Mouse (Mus musculus) gonadal fat pad, adult 2 months (tissue): ENCODE data around the gene Sgk1. TPM values are rescaled to one million over a fixed set of nuclear protein-coding genes. Genes with fewer than 3 reads are reported as not detected.
"Not testable (repeated sequence)": the region's sequence is repeated elsewhere in the genome, so short reads cannot be mapped to it uniquely, and the experiment has no call there.

Experiments used
- DNase-seq: peaks from one replicate; pipeline ENCODE4 v3.0.0-alpha.2; 2012; ENCODE audit warnings: low read depth
- polyA plus RNA-seq: library from polyadenylated mRNA; depleted of rRNA; stranded (reverse); fragments of >200 nt; gene quantifications from 2 replicates; pipeline ENCODE4 v1.2.3, GENCODE M21; 2012; rRNA removed

Gene Sgk1
- polyA plus RNA-seq, 1 experiment: 44.5 TPM

DNA sequence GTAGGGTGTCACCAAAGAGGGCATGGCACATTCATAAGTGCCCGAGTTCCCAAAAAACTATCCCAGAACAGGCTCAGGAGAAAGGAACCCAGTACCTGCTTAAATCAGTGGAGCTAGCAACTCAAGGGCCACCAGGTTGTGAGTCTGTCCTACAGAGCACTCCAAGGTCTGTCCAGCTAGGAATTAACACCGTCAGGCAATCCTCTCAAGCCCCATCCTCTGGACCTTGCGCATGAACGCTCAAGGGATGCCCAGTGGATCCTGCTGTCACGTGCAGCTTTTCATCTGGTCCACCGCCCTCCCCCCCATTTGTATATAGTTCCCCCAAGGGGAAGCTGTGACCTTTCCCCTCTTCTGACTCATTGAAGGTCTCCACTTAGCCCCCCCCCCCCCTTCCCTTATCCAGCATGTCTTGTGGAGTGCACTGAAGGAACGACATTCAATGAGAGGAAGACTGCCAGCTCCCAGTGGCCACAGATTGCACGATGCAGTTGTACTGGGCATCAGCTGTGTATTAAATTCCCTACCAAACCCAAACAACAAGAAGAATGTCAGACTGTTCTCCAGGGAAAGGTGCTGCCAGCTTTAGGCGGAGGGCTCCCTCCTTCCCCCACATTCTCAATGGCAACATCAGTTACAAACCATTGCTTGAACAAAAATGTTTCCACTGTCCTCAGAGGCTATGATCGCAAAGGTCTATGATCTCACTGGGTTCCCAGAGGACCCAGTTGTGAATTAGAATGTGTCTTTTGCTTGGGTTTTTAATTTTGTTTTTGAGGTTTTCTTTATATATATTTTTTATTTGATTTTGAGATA is 118.7 kb downstream of the Sgk1 start:
- no peak for DNase-seq

- no peak for DNase-seq
These were observed 119.6 kb downstream of the Sgk1 start for GRCm38 (mm10) chr10:22001621-22002020.

GRCm38 (mm10) chr10:22004763-22005162 is 122.8 kb downstream of the Sgk1 start:
- DNase-seq: no peak

DNA sequence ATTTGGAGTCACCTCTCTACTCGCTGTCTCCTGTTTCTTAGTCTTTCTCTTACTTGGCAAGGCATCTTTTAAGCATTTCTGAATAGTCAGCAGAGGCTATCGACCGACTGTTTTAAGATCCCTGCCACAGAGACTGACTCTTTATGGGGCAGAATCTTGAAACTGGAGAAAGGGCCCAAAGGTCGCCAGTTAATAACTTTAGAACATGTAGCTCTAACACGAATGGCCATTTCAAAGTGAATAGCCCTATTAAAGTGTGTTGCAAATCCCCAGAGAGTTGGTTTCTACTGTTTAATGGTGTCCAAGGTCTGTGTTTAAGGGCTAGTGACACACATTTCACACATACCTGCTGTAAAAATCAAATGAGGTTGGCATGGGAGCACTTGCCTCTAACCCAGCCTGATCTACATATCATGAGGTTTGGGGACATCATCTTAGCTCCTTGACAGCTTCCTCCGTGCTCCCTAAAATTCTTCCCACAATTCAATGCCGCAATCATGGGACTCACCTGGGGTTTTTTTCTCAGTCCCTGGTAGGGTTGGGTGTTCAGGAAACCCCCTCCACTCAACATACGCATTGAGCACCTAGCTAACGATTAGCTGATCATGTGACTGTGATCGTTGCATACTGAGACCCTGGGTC is 125.3 kb downstream of the Sgk1 start:
- no peak for DNase-seq

GRCm38 (mm10) chr10:22007802-22008172 is 125.8 kb downstream of the Sgk1 start:
- no peak for DNase-seq

DNA sequence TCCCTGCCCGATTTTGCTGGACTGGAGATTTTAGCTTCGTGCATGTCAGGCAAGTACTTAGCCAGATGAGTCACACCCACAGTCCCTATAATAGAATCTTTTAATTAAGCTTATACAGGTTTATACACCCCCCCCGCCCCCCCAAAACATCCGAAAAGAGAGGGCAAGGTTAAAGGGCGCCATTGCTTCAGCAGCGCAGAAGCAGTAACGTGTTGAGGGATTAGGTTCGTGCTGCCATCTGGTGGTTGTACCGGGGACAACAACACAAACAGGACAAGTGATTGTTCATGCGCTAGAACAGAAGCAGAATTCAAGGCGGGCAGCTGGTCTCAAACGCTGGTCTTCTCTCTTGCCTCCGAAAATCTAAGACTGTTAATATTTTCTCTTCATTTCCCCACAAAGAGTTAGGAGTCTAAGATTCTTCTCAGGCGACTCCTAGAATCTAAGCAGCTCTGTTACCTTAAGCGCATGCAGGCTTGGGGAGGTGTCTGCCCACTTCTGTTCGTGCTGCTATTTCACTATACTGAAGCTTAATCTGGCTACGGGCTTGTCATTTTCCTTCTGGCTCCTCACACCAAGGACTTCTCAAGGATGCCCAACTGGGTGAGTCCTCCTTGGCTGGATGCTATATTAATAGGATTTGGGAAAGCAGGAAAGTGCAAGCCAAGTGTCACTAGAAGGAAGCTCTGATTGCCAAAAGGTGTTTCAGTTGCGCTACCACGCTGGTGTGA is 128.3 kb downstream of the Sgk1 start:
- DNase-seq: no peak

DNA sequence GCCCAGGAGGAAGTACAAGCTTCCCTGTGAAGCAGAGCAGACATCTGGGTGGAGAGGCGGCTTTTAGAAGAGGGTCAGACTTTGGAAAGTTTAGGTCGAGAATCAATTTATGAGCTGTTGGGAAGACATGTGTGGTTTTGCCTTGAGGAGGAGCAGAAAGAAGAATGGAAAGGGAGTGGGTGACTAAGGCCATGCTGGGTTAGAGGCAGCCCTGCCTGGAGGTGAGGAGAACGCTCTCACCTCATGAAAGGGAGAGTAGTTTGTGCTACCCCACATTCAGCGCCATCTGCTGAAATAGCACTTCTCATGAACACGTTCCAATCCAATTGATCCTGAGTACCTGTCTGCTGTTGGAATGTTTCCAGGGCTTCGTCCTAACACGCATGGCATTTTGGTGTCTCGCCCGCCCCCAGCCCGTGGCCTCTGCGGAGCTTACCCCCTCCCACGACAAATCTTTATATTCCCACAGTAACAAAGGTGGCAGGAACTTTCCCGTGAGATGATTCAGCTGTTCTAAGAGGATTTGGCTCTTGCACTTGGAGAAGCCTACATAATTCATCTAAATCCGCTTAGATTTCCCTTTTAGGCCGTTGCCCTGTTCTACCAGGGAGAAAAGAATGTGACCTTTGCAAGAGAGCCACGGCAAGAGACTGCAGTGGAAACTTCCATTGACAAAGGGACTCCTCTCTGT is 135.6 kb downstream of the Sgk1 start:
- DNase-seq: no peak

- no peak for DNase-seq
These were observed 136.6 kb downstream of the Sgk1 start for GRCm38 (mm10) chr10:22018618-22019017.

- no peak for DNase-seq
These were observed 152.3 kb downstream of the Sgk1 start for GRCm38 (mm10) chr10:22034303-22034702.

DNA sequence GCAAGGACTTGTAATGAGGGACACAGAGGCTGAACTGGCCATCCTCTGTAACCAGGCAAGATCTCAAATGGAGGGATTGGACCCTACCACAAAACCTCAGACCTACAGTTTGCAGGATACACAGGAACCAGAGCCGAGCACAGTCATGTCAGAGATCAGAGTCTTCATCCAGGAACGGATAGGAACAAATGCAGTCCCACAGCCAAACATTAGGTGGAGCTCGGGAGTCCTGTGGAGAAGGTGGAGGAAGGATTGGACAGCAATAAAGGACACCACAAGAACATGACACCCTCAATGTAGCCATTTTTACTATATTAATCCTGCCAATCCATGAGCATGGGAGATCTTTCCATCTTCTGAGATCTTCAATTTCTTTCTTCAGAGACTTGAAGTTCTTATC is 154.3 kb downstream of the Sgk1 start:
- not testable (repeated sequence) for DNase-seq

Other genes starting within 250 kb of the Sgk1 start
- not detected in 2 replicates for gene 4930444G20Rik, start 185.9 kb downstream of the Sgk1 start, polyA plus RNA-seq